Mouse (Mus musculus): ENCODE results near the gene Psmc6. TPM values are rescaled to one million over a fixed set of nuclear protein-coding genes. Genes with fewer than 3 reads are reported as not detected.

Gene Psmc6
- 3.3 TPM in 1 of 2 replicates, not detected in the other for polyA plus RNA-seq (2012; ENCODE audit: insufficient read depth, low replicate concordance)

DNA sequence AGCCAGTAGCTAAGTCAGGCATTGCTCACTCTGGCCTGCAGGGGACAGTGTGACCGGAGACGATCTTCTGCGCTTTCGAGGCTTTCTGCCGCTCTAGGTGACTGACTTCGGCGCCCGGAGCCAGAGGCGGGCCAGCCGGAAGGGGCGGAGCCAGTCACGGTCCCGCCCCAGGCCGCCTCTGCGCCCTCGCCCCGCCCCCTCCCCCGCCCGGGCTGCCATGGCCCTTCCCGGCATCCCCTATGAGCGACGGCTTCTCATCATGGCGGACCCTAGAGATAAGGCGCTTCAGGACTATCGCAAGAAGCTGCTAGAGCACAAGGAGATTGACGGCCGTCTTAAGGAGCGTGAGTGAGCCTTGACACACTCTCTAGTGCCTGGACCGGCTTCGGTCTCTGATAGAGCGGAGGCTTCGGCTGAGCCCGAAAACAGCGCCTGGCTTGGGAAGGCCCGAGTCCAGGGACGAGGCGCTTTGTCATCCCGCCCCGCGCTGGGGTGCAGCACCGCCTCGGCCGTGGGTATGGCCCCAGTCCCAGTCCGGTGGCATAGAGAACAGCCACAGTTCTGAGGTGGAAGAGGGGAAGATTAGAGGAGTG is at the start of gene Psmc6:
Gene Psmc6 (plus strand): TSS at position 200 of the 593 bp plus-strand sequence.
- Histone ChIP-seq H3K27me3 (replicated peaks) (no peaks in the 10 kb centered on the region), H3K9me3 (no peaks in the 10 kb centered on the region), H3K4me3 (replicated peaks) (peak within 1 kb of the TSS; percentile 99), H3K36me3 (replicated peaks; ENCODE audit: low read length) (peaks cover 33% of the 10 kb centered on the region), H3K4me1 (peaks cover 38% of the 10 kb centered on the region)
- TF ChIP-seq FLI1 (IDR thresholded peaks at IDR 0.05; ENCODE audit: low read length) (no peak), GATA1 (IDR thresholded peaks at IDR 0.05; ENCODE audit: borderline replicate concordance, low read length) (peak; percentile 48; the same call in 2 of the 3 replicates)

- no peaks in the 10 kb centered on the region for H3K4me1 ChIP-seq
- no peaks in the 10 kb centered on the region for H3K9me3 ChIP-seq
- H3K4me3 ChIP-seq (replicated peaks), result no peak overlapping the region
- peaks cover 18% of the 10 kb centered on the region for H3K36me3 ChIP-seq (replicated peaks; ENCODE audit: low read length)
- TF ChIP-seq FLI1 (IDR thresholded peaks at IDR 0.05; ENCODE audit: low read length) (no peak), GATA1 (IDR thresholded peaks at IDR 0.05; ENCODE audit: borderline replicate concordance, low read length) (no peak)
- H3K27me3 ChIP-seq (replicated peaks), result peaks cover 2% of the 10 kb centered on the region
Observed at GRCm38 (mm10) chr14:45282066-45282465, 47.5 kb upstream of the Psmc6 start.

DNA sequence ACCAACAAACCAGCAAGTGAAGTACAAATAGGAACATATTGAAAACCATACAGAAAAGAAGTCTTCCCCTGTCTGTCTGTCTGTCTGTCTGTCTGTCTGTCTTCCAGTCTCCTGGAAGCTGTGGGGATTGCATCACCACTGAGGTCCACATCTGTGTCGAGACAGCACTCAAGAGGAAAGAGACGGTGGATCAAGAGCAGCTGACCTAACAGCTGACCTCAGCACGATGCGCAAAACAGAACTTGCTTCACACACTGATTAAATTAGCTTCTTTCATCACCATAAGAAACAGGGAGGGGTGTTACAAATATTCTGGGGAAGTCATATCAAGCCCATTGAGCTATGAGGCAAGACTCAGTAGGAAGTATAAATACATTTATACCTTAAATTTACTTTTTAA is 38.0 kb upstream of the Psmc6 start:
- no peak for TF ChIP-seq GATA1 (IDR thresholded peaks at IDR 0.05; ENCODE audit: borderline replicate concordance, low read length)
- TF ChIP-seq FLI1 (IDR thresholded peaks at IDR 0.05; ENCODE audit: low read length), result no peak
- no peaks in the 10 kb centered on the region for H3K27me3 ChIP-seq (replicated peaks)
- H3K4me1 ChIP-seq, result no peaks in the 10 kb centered on the region
- H3K4me3 ChIP-seq (replicated peaks), result no peak overlapping the region
- H3K9me3 ChIP-seq, result no peaks in the 10 kb centered on the region
- peaks cover 86% of the 10 kb centered on the region for H3K36me3 ChIP-seq (replicated peaks; ENCODE audit: low read length)

- Histone ChIP-seq H3K9me3 (no peaks in the 10 kb centered on the region), H3K27me3 (replicated peaks) (no peaks in the 10 kb centered on the region), H3K36me3 (replicated peaks; ENCODE audit: low read length) (peaks cover 85% of the 10 kb centered on the region), H3K4me1 (peaks cover 18% of the 10 kb centered on the region), H3K4me3 (replicated peaks) (no peak overlapping the region)
- TF ChIP-seq FLI1 (IDR thresholded peaks at IDR 0.05; ENCODE audit: low read length) (no peak), GATA1 (IDR thresholded peaks at IDR 0.05; ENCODE audit: borderline replicate concordance, low read length) (no peak)
Observed at GRCm38 (mm10) chr14:45303939-45304338, 25.6 kb upstream of the Psmc6 start.

DNA sequence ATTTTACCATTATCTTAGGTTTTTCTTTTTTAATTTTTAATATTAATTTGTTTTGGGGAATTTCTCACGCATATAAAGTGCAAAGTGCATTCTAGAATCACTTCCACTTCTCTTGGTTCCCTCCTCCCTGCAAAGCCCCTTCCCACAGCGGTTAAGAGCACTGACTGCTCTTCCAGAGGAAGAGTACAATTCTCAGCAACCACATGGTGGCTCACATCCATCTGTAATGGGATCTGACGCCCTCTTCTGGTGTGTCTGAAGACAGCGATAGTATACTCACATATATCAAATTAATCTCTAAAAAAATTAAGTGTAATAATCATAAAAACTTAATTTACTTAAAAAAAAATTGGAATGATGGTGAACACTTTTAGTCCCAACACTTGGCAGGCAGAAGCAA is 25.2 kb upstream of the Psmc6 start:
- Histone ChIP-seq H3K36me3 (replicated peaks; ENCODE audit: low read length) (peaks cover 85% of the 10 kb centered on the region), H3K4me1 (peaks cover 23% of the 10 kb centered on the region), H3K4me3 (replicated peaks) (no peak overlapping the region), H3K27me3 (replicated peaks) (no peaks in the 10 kb centered on the region), H3K9me3 (no peaks in the 10 kb centered on the region)
- TF ChIP-seq GATA1 (IDR thresholded peaks at IDR 0.05; ENCODE audit: borderline replicate concordance, low read length) (no peak), FLI1 (IDR thresholded peaks at IDR 0.05; ENCODE audit: low read length) (no peak)

- H3K27me3 ChIP-seq (replicated peaks), result no peaks in the 10 kb centered on the region
- no peaks in the 10 kb centered on the region for H3K9me3 ChIP-seq
- TF ChIP-seq FLI1 (IDR thresholded peaks at IDR 0.05; ENCODE audit: low read length), result no peak
- no peak for TF ChIP-seq GATA1 (IDR thresholded peaks at IDR 0.05; ENCODE audit: borderline replicate concordance, low read length)
- no peak overlapping the region for H3K4me3 ChIP-seq (replicated peaks)
- H3K36me3 ChIP-seq (replicated peaks; ENCODE audit: low read length), result peaks cover 83% of the 10 kb centered on the region
- H3K4me1 ChIP-seq, result peaks cover 32% of the 10 kb centered on the region
Observed at GRCm38 (mm10) chr14:45305852-45306251, 23.7 kb upstream of the Psmc6 start.

DNA sequence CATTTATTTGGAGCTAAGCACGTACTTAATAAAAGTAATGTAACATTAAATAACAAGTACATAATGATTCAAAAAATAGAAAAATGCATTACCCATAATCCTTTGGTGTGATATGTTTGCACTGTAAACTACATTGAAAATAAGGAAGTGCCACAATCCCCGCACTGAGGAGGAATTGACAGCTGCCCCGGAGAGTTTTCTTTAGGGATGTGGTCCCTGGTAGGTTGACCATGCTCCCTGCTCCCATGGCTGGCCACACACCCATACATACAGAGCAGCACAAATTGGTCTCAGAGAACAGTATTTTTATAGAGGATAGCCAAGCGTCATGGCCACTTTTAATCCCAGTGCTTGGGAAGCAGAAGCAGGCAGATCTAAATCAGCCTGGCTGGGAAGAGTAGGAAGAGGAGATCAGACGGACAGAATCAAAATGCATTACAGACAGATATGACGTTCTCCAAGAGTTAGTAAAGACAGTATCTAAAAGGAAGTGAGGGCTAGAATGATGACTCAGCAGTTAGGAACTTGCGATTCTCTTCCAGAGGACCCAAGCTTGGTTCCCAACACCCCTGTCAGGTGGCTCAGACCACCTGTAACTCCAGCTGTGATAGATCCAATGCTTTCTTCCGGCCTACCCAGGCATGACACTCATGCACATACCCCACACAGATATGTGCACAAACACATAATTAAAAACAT is 21.8 kb upstream of the Psmc6 start:
- Histone ChIP-seq H3K4me3 (replicated peaks) (no peak overlapping the region), H3K9me3 (no peaks in the 10 kb centered on the region), H3K36me3 (replicated peaks; ENCODE audit: low read length) (peaks cover 65% of the 10 kb centered on the region), H3K27me3 (replicated peaks) (no peaks in the 10 kb centered on the region), H3K4me1 (peaks cover 34% of the 10 kb centered on the region)
- TF ChIP-seq GATA1 (IDR thresholded peaks at IDR 0.05; ENCODE audit: borderline replicate concordance, low read length) (no peak), FLI1 (IDR thresholded peaks at IDR 0.05; ENCODE audit: low read length) (no peak)

GRCm38 (mm10) chr14:45309646-45310045 is 19.9 kb upstream of the Psmc6 start:
- H3K36me3 ChIP-seq (replicated peaks; ENCODE audit: low read length), result peaks cover 62% of the 10 kb centered on the region
- peak overlapping the region; percentile 11 for H3K4me3 ChIP-seq (replicated peaks)
- TF ChIP-seq FLI1 (IDR thresholded peaks at IDR 0.05; ENCODE audit: low read length) (no peak), GATA1 (IDR thresholded peaks at IDR 0.05; ENCODE audit: borderline replicate concordance, low read length) (no peak)
- no peaks in the 10 kb centered on the region for H3K9me3 ChIP-seq
- H3K4me1 ChIP-seq, result peaks cover 53% of the 10 kb centered on the region
- H3K27me3 ChIP-seq (replicated peaks), result no peaks in the 10 kb centered on the region

GRCm38 (mm10) chr14:45310101-45310500 is 19.5 kb upstream of the Psmc6 start:
- no peak for TF ChIP-seq GATA1 (IDR thresholded peaks at IDR 0.05; ENCODE audit: borderline replicate concordance, low read length)
- H3K9me3 ChIP-seq, result no peaks in the 10 kb centered on the region
- H3K27me3 ChIP-seq (replicated peaks), result no peaks in the 10 kb centered on the region
- peaks cover 58% of the 10 kb centered on the region for H3K36me3 ChIP-seq (replicated peaks; ENCODE audit: low read length)
- no peak overlapping the region for H3K4me3 ChIP-seq (replicated peaks)
- peaks cover 56% of the 10 kb centered on the region for H3K4me1 ChIP-seq

GRCm38 (mm10) chr14:45316927-45317326 is 12.7 kb upstream of the Psmc6 start:
- H3K36me3 ChIP-seq (replicated peaks; ENCODE audit: low read length), result peaks cover 14% of the 10 kb centered on the region

More at GRCm38 (mm10) chr14:45316927-45317326, 12.7 kb upstream of the Psmc6 start:
- Histone ChIP-seq H3K27me3 (replicated peaks) (no peaks in the 10 kb centered on the region), H3K4me3 (replicated peaks) (peak overlapping the region; percentile 94), H3K4me1 (peaks cover 76% of the 10 kb centered on the region), H3K9me3 (no peaks in the 10 kb centered on the region)
- TF ChIP-seq FLI1 (IDR thresholded peaks at IDR 0.05; ENCODE audit: low read length) (no peak), GATA1 (IDR thresholded peaks at IDR 0.05; ENCODE audit: borderline replicate concordance, low read length) (no peak)
